Mouse (Mus musculus) midbrain, embryonic 16.5 days (tissue): Measurements from ENCODE around the gene Bmp4. TPM values are rescaled to one million over a fixed set of nuclear protein-coding genes. Genes with fewer than 3 reads are reported as not detected.

Experiments
- polyA plus RNA-seq: library from polyadenylated mRNA; unstranded; fragments of >200 nt; fragmentation: Nextera tagmentation; extraction: Ambion mirVana; gene quantifications from 2 replicates; pipeline ENCODE4 v1.2.1, GENCODE M21; 2015

Bmp4 gene
- polyA plus RNA-seq, 1 experiment from 2014 or later, result 6.5 TPM

Other genes starting within 250 kb of the Bmp4 start
- not detected in 2 replicates for gene Gm15217, start 11.3 kb downstream of the Bmp4 start, polyA plus RNA-seq